Mouse (Mus musculus) gastrocnemius, adult 2 months (tissue): Measurements from ENCODE around the gene Vmn1r225. TPM values are rescaled to one million over a fixed set of nuclear protein-coding genes. Genes with fewer than 3 reads are reported as not detected.
"Not testable (repeated sequence)": the region's sequence is repeated elsewhere in the genome, so short reads cannot be mapped to it uniquely, and the experiment has no call there.

Experiments used
- DNase-seq: peaks from one replicate; pipeline ENCODE4 v3.0.0; 2022
- H3K27ac ChIP-seq: fragments of 200-600 bp; 2 replicates; pipeline ENCODE4 v1.8.1; 2022; ENCODE audit warnings: mild to moderate bottlenecking
- H3K4me3 ChIP-seq: fragments of 200-600 bp; 2 replicates; pipeline ENCODE4 v1.8.1; 2022; ENCODE audit warnings: mild to moderate bottlenecking, moderate library complexity
- CTCF ChIP-seq: fragments of 200-600 bp; IDR thresholded peaks from 2 replicates; pipeline ENCODE4 v1.8.1; 2022; ENCODE audit warnings: antibody characterized with exemption, mild to moderate bottlenecking, moderate library complexity
- intact Hi-C: fragments of 180-260 bp; cut with DNase I; formaldehyde crosslinking; loops from one replicate; pipeline ENCODE4 v1.15.1; 2025
- long read RNA-seq, 2 experiments: library from polyadenylated mRNA; stranded (forward); transcript quantifications; one replicate each; pipeline ENCODE4 v2.0.0; 2021
- total RNA-seq, 2 experiments: library from RNA; stranded (reverse); gene quantifications; 2 replicates each; pipeline ENCODE4 v1.2.3; 2021

Vmn1r225 gene
- total RNA-seq: not detected
- long read RNA-seq, experiment 1: 0 reads
- long read RNA-seq, experiment 2: 0 reads

DNA sequence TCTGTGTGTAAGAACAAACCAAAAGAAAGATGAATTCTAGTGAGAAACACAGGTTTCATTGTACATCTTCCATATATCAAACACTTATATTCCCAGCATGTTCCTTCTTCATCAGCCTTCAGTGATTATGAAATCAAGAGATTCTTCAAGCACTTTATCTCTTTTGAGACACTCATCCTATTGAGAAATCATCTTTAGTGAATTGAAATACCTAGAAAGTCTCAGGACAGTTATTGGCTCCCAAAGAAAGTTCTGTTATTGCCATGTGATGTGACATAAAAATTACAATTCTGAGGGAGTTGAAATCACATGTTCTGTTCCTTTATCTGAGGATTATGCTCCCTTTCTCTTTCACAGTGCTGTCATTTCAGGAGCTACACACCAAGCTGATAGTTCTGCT, at the start of gene Vmn1r225:
Gene Vmn1r225, plus strand, starts transcription at position 301 of the 400 bp plus-strand sequence.
- no peak for TF ChIP-seq CTCF
- DNase-seq: no peak
- no peak within 1 kb of the TSS for H3K4me3 ChIP-seq
- no peak within 1 kb of the TSS for H3K27ac ChIP-seq
- intact Hi-C loops: no loop called here

DNA sequence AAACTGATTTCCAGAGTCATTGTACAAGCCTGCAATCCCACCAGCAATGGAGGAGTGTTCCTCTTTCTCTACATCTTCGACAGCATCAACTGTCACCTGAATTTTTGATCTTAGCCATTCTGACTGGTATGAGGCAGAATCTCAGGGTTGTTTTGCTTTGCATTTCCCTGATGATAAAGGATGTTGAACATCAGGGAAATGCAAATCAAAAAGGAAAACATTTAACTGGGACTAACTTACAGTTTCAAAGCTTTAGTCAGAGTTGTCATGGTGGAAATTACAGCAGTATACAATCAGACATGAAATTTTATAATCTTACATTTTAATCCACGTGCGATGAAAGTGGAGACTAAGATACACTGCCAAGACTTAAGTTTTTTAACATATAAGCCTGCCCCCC, 24.6 kb upstream of the Vmn1r225 start:
- TF ChIP-seq CTCF: no peak
- intact Hi-C loops: no loop called here
- DNase-seq: no peak

DNA sequence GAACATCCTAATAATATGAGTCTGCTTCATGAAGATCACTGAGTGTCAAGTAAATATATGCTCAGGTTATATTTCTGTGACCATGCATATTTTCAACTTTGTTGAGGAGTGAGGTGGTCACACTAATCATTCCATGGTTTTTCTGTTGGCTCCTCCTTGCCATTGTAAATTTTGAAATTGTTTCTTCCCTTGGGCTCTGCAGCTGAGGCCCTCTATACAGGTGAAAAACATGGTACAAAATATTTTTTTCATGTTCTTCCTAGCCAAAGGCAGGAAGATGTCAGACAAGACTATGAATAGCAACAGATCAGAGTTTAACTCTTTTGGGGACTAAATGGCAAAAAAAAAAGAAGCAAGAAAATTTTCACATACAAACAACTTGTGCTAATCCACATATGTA, 16.7 kb upstream of the Vmn1r225 start, which contains the start of gene Vmn2r108:
Gene Vmn2r108, minus strand, starts transcription at position 101 of the 400 bp plus-strand sequence.
- Histone ChIP-seq H3K27ac (no peak within 1 kb of the TSS), H3K4me3 (no peak within 1 kb of the TSS)
- intact Hi-C loops: no loop called here
- DNase-seq: no peak
- no peak for TF ChIP-seq CTCF

More for the DNA sequence above, 24.6 kb upstream of the Vmn1r225 start:
- Histone ChIP-seq H3K27ac (no peak overlapping the region), H3K4me3 (no peak overlapping the region)

DNA sequence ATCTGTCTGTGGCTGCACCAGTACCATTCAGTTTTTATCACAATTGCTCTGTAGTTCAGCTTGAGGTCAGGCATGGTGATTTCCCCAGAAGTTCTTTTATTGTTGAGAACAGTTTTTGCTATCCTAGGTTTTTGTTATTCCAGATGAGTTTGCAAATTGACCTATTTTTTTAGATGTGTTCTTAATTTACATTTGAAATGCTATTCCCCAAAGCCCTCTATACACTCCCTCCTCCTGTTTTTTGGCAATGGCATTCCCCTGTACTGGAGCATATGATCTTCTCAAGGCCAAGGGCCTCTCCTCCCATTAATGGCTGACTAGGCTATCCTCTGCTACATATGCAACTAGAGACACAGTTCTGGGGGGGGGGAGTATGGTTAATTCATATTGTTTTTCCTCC, 10.3 kb downstream of the Vmn1r225 start:
- H3K27ac ChIP-seq, DNase-seq, H3K4me3 ChIP-seq, intact Hi-C loops: not testable (repeated sequence)

Other genes starting within 250 kb of the Vmn1r225 start
- gene Vmn2r106, start 212.6 kb upstream of the Vmn1r225 start, total RNA-seq: not detected
- gene Vmn2r107, start 152.9 kb upstream of the Vmn1r225 start, total RNA-seq: not detected
- not detected for gene Vmn1r224, start 84.0 kb upstream of the Vmn1r225 start, total RNA-seq
- gene Vmn2r108, start 16.8 kb upstream of the Vmn1r225 start, total RNA-seq: not detected
- gene Vmn2r109, start 66.6 kb downstream of the Vmn1r225 start, total RNA-seq: not detected
- gene Vmn2r110, start 98.3 kb downstream of the Vmn1r225 start, total RNA-seq: not detected
- not detected for gene Fpr-rs3, start 126.7 kb downstream of the Vmn1r225 start, total RNA-seq
- not detected for gene Vmn1r226, start 184.7 kb downstream of the Vmn1r225 start, total RNA-seq
- gene Vmn1r227, start 231.7 kb downstream of the Vmn1r225 start, total RNA-seq: not detected